Mouse (Mus musculus): ENCODE measurements around the gene Pik3r6. TPM values are rescaled to one million over a fixed set of nuclear protein-coding genes. Genes with fewer than 3 reads are reported as not detected.

Gene Pik3r6
- total RNA-seq, 2 experiments from 2014 or later, result 4.9 to 5.6 TPM

GRCm38 (mm10) chr11:68564356-68565031 lies 61.7 kb downstream of the Pik3r6 start:
- intact Hi-C loops (cut with DNase I), result loop anchor here (5.0 kb wide), 2 partner anchors 158 to 243 kb away; no protein-coding TSS in a partner anchor
- no peak for DNase-seq (ENCODE audit: low spot score)

GRCm38 (mm10) chr11:68565032-68565429 lies 62.2 kb downstream of the Pik3r6 start:
- DNase-seq (ENCODE audit: low spot score), result no peak
- intact Hi-C loops (cut with DNase I), result loop anchor here (5.0 kb wide), 2 partner anchors 157 to 242 kb away; no protein-coding TSS in a partner anchor

GRCm38 (mm10) chr11:68566447-68567059 lies 63.7 kb downstream of the Pik3r6 start:
- peak; percentile 36 for DNase-seq (ENCODE audit: low spot score)
- intact Hi-C loops (cut with DNase I), result loop anchor here (1.0 to 5.0 kb wide), 3 partner anchors 156 to 308 kb away; no protein-coding TSS in a partner anchor

DNA sequence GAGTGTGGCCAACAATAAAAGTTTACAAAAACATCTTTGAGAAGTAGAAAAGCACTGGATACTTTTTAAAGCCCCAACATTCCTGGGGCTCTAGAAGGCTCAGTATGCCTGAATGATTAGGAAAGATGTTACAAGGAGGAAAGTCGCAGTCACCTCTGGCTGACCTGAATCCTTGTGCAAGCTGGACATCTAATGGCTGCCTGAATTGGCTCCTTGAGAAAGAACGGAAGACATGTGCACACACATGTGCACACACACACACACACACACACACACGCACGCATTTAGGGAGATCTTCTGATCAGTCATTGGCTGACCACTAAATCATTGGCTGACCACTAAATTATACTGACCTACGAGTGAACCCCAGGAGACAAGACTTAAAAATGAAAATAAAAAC lies 68.0 kb downstream of the Pik3r6 start:
- DNase-seq (ENCODE audit: low spot score), result no peak

DNA sequence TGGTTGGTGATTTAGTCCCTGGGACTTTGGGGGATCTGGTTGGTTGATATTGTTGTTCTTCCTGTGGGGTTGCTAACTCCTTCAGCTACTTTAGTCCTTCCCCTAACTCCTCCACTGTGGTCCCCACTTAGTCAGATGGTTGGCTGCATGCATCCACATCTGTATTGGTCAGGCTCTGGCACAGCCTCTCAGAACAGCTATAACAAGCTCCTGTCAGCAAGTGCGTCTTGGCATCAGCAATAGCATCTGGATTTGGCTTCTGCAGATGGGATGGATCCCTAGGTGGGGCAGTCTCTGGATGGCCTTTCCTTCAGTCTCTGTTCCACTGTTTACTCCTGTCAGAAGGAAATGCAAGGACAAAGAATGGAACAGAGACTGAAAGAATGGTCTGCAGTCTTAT lies 74.3 kb downstream of the Pik3r6 start:
- intact Hi-C loops (cut with DNase I), result no loop called here
- DNase-seq (ENCODE audit: low spot score), result no peak

More for the DNA sequence above, 68.0 kb downstream of the Pik3r6 start:
- intact Hi-C loops (cut with DNase I), result no loop called here

DNA sequence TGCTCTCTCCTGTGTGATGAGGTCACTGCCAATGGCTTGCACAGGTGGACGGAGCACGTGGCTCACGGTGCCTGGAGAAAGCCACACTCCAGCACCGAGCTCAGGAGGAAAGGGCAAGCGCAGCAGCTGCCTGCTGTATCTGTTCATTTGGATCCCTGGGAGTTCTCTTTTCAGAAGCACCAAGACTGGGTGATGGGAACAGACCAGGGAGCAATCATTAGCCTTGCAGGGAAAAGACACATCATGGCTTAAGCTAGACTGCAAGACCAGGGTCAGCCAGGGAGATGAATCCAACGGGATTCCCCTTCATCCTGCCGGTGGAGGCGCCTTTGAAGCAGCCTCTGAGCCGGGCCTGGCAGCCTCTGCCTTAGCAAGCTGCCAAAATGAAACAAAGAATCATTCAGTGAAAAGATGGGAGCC lies 76.7 kb downstream of the Pik3r6 start:
- no peak for DNase-seq (ENCODE audit: low spot score)

GRCm38 (mm10) chr11:68580566-68580965 lies 77.7 kb downstream of the Pik3r6 start:
- intact Hi-C loops (cut with DNase I), result loop anchor here (10.0 kb wide), 1 partner anchor 114 kb away; the partner anchor contains the start of gene Myh10

More for the DNA sequence above, 76.7 kb downstream of the Pik3r6 start:
- intact Hi-C loops (cut with DNase I), result no loop called here

GRCm38 (mm10) chr11:68583225-68583624 lies 80.4 kb downstream of the Pik3r6 start:
- intact Hi-C loops (cut with DNase I), result loop anchor here (10.0 kb wide), 1 partner anchor 112 kb away; the partner anchor contains the start of gene Myh10
- no peak for DNase-seq (ENCODE audit: low spot score)

More at GRCm38 (mm10) chr11:68580566-68580965, 77.7 kb downstream of the Pik3r6 start:
- no peak for DNase-seq (ENCODE audit: low spot score)

GRCm38 (mm10) chr11:68583906-68584480 lies 81.2 kb downstream of the Pik3r6 start:
- intact Hi-C loops (cut with DNase I), result loop anchor here (10.0 kb wide), 1 partner anchor 111 kb away; the partner anchor contains the start of gene Myh10
- DNase-seq (ENCODE audit: low spot score), result no peak

DNA sequence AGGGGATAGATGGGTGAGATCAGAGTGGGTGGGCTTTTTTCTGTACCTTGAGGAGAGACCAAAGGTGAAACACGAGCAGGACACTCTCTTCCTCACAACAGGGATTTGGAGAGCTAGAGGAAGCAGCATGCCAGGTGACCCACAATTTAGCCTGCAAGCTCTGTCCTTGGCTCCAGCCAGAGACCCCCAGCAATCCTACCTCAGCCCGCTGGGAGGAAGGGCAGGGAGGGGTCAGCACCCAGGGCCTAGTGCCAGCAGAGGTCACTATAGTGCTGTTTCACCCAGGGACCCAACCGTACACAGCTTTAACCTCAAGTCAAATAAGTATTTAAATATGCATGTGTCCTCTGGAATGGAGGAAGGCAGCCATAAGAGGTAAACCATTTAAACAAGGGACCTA lies 83.1 kb downstream of the Pik3r6 start:
- no peak for DNase-seq (ENCODE audit: low spot score)
- intact Hi-C loops (cut with DNase I), result loop anchor here (5.0 to 10.0 kb wide), 2 partner anchors 109 to 221 kb away; partner anchors contain the start of gene Myh10

- intact Hi-C loops (cut with DNase I), result loop anchor here (5.0 to 10.0 kb wide), 2 partner anchors 108 to 221 kb away; partner anchors contain the start of gene Myh10
These were observed 83.9 kb downstream of the Pik3r6 start, which contains the start of gene Ccdc42 for GRCm38 (mm10) chr11:68586721-68587120. Gene Ccdc42, plus strand, starts transcription at chr11:68587021.

GRCm38 (mm10) chr11:68589055-68589809 lies 86.4 kb downstream of the Pik3r6 start:
- intact Hi-C loops (cut with DNase I), result loop anchor here (5.0 to 10.0 kb wide), 2 partner anchors 106 to 218 kb away; partner anchors contain the start of gene Myh10
- DNase-seq (ENCODE audit: low spot score), result peak; percentile 43

More at GRCm38 (mm10) chr11:68586721-68587120, 83.9 kb downstream of the Pik3r6 start, which contains the start of gene Ccdc42:
- no peak for DNase-seq (ENCODE audit: low spot score)

DNA sequence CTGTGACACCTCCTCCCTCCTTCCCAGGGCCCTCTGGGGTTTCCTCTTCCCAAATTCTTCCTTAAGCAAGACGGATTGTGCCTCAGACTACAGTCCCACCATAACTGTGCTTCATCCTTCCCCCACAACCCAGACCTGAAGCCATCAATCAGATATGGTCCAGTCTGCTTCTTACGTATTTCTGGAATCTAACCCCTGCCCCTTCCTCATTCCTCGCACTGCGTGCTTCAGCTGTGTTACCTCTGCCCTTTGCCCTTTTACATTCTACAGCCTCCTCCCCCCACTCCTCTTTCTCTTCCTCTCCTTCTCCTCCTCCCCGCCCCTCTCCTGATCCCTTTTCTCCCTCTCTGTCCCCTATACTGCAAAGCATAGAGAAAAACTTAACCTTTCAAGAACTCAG lies 88.9 kb downstream of the Pik3r6 start:
- intact Hi-C loops (cut with DNase I), result no loop called here
- no peak for DNase-seq (ENCODE audit: low spot score)

DNA sequence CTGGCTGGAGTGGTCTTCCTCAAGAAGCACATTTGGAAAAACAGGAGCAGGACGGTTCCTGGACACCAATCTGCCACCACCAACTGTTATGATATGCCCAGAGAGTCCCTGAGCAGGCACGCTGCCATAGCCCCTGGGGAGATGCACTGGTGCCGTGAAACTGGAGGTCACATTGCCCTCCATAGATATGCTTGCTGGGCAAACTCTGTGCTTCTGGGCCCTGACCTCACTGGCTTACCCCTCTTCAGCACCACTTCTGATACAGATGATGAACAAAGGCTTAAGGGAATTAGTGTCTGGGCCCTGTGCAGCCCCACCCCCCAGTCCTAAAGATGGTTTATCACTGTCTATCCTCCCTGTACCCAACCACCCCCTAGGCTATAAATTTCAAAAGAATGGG lies 90.4 kb downstream of the Pik3r6 start:
- intact Hi-C loops (cut with DNase I), result no loop called here
- no peak for DNase-seq (ENCODE audit: low spot score)

DNA sequence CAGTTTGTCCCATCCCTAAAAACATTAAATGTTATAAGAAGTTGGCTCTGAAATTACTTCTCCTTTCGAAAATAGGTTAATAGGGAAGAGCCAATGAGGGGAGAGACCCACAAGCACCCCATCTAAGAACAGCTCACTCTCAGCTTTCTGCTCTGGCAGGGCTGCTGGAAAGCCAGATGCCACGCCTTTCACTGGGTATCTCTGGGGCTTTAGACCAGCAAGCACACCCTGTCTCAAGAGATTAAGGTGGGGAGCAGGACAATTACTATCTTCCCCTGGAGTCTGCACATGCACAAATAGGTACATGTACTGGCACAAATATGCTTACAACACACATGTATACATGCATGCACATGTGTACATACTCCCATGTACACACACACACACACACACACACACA lies 95.1 kb downstream of the Pik3r6 start:
- no peak for DNase-seq (ENCODE audit: low spot score)
- intact Hi-C loops (cut with DNase I), result no loop called here

DNA sequence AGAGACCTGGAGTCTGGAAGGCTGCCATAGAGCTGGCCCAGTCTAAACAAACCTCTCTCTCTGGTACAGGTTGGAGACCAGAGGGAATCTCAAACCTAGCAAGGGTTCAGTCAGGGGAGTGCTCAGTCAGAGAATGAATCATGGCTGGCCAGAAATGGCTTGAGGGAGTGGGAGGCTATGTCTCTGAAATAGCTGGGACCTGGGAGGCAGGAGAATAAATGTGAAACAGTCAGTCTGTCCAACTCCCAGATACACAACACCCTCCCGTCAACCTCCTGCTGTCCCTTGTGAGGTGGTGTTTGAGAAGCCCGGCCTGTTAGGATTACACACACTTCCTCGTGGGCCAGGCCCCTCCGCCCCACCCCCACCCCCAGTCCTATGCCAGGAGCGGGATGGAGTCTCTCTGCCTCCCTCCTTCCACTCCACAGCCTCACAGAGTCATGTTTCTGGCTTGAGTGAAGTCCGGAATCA lies 97.8 kb downstream of the Pik3r6 start:
- no peak for DNase-seq (ENCODE audit: low spot score)
- intact Hi-C loops (cut with DNase I), result no loop called here

DNA sequence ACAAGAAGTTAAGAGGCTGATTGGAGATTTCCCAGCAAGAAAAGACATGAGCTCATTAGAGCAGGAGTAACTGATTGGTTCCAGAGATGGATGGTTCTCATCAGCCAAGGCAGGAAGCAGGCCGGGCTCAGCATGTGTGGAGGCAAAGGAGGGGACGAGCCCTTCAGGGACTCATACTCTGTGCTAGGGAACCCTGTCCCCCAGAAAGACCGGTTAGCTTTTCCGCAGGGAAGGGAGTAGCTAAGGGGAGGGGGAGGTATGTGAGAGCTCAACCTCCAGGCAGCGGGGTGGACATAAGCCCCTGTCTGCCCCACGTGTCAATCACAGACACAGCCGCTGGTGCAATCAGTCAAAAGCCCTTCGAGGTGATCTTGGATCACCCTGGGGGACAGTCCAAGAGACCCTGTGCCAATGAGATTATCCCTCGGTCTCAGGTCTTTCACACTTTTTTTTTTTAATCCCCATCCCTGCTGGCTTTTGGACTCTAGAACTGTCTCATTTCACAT lies 98.7 kb downstream of the Pik3r6 start:
- DNase-seq (ENCODE audit: low spot score), result no peak
- intact Hi-C loops (cut with DNase I), result no loop called here

All from heart, postnatal 25 days (tissue).